Mouse (Mus musculus) heart, postnatal 0 days (tissue): ENCODE measurements at regions not wholly inside any gene's neighbourhood (a gene's known extent, or its start where the extent isn't known, plus 50 kb on each side); places are given as distances from the start of the nearest gene placed in this dataset.

Experiments
- CTCF ChIP-seq: IDR thresholded peaks from 2 replicates; pipeline ENCODE4 v1.5.1; 2016; ENCODE audit warnings: antibody characterized with exemption, control low read depth, low read depth
- EP300 ChIP-seq: IDR thresholded peaks from 2 replicates; pipeline ENCODE4 v1.6.1; 2016; ENCODE audit warnings: antibody characterized with exemption, low read depth

- TF ChIP-seq EP300 (no peak), CTCF (no peak)
Measured at GRCm38 (mm10) chr1:137591891-137592290, 583.6 kb downstream of the Ptprc start.
